Mouse (Mus musculus) CD4-positive helper T cell, adult 2 months (primary cell): ENCODE results near the gene Ptp4a2.
A peak's percentile ranks its signal among the peaks of the same experiment; 100 is the strongest.
"Not testable (repeated sequence)": the region's sequence is repeated elsewhere in the genome, so short reads cannot be mapped to it uniquely, and the experiment has no call there.

Source experiments
- DNase-seq: peaks from one replicate; pipeline ENCODE4 v3.0.0-alpha.2; 2012; ENCODE audit warnings: low read depth, missing footprints, low spot score

Gene Ptp4a2

DNA sequence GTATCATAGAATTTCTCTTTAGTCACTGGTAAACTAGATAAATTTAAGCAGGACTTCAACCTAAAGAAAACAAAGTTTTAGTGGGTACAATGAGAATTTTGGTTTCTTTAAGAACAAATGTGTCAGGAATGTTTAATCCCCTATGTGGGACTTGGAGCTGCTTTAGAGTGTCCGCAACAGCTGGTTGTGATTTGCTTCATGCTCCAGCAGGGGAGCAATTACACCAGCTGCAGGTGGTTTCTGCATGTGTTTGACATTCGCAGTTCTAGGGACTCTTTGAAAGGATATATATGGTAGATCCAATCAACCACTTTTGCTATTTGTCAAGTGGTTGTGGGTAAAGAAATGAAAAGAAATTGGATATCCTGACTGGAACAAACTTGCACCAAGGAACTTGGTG, 39.5 kb downstream of the Ptp4a2 start:
- no peak for DNase-seq

DNA sequence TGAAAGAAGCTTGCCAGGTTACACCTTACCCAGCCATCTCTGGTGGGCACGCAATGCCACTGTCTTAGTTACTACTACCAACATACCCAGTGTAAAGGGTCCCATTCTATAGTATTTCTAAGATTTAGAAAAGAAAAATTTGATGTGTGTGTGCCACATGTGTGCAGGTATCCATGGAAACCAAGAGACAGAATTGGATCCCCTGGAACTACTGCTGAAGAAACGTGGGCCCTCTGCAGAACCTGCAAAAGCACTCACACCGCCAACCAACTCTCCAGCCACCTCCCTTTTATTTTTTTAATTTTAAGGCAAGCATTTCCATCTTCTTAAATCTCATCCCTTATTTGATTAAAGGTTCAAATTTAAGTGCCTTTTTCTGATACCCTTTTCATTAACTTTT, 40.8 kb downstream of the Ptp4a2 start:
- DNase-seq = no peak

DNA sequence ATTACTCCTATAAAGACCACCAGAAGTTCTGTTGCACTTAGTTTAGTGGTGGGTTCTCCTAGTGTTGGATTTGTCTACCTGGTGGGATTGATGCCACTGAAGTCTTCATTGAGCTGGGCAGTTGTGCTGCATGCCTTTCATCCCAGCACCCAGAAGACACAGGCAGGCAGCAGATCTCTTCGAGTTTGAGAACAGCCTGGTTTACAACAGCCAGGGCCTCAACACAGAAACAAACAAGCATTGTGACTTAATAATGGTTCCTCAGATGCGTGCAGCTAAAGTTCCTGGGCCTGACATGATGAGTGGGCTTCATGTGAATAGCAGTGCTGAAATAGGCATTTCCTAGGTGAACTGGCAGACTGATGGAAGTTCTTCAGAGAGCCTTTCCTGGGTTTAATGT, 42.0 kb downstream of the Ptp4a2 start:
- DNase-seq = no peak

DNA sequence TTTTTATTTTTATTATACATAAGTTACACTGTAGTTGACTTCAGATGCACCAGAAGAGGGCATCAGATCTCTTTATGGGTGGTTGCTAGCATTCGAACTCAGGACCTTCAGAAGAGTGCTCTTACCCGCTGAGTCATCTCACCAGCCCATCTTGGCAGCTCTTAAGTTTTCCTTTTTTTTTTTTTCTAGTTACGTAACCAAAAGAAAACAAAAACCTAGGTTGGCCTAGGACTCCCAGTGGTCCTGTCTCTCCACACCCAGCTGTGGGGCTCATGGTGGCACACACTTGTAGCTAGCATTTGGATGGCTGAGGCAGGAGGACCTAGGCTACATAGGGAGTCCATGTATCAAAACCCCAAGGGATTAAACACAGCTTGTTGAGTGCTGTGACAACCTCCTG, 43.0 kb downstream of the Ptp4a2 start:
- DNase-seq = no peak

DNA sequence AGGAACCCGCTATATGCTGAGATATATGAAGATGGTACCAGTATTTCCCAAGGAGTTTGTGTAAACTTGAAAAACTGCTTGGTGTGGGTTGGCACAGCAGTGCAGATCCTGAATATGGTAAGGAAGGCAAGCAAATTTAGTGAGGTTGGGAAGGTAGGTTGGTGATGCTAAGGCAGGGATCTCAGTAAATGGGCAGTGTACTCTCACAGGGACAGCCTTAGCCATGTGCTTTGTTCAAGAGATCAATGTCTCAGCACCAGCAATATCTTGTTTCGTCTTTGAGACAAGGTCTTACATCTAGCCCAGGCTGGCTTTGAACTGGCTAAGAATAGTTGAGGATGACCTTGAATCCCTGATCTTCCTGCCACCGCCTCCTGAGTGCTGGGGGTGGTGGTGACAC, 43.6 kb downstream of the Ptp4a2 start:
- DNase-seq = no peak

DNA sequence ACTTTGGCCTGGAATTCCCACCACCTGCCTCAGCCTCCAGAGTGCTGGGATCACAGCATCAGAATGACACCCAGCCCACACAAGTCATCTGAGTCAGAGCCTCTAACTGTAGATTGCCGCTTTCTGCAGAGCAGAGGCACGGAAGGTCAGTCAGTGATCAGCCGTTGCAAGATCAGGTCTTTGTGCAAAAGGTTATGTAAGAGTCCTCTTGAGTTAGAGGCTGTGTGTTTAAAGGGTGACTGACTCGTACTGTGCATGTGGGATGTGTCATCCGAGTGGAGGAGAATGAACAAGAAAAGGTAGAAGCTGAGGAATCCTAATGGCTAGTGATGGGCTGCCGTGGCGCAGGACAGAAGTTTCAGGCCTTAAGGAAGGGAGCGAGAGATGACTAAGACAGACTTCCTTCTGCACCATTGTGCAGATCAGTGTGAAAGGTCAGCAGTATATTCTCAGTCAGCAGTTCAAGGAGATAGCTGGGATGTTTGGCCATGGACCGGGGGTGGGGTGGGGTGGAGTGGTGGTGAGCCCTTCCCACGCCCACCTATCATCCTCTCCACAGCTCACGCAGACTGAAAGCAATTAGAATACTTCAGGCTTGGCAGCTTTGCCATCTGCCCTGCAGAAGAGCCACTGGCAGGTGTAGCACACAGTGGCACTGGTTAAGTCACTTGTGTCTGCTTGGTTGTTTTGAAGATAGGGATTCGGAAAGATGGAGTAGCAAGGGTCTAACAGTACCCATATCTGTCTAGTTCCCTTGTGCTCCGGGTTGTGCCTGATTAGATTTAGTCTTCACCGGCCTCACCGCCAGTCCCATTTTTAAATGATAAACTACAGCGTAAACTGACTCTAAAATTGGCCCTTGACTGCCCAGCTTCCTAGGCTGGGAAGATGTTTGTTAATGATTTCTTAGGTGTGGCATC, 44.3 kb downstream of the Ptp4a2 start:
- DNase-seq = no peak

DNA sequence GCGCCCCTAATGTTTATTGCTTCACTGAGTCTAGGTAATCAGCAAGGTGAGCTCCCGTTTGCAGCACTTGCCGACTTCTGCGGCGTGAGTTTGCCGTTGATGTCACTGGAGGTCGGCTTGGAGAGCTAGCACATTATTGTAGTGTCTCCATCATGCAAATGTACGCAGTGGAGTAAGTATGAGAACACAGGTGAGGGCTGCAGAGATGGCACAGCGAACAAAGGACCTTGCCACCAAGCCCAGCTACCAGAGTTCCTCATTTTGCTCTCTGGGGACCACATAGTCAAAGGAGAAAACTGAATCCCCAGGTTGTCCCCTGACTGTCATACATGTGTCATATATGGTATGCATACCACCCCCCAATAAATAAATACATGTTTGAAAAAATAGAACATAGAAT, 49.4 kb downstream of the Ptp4a2 start:
- DNase-seq = no peak

DNA sequence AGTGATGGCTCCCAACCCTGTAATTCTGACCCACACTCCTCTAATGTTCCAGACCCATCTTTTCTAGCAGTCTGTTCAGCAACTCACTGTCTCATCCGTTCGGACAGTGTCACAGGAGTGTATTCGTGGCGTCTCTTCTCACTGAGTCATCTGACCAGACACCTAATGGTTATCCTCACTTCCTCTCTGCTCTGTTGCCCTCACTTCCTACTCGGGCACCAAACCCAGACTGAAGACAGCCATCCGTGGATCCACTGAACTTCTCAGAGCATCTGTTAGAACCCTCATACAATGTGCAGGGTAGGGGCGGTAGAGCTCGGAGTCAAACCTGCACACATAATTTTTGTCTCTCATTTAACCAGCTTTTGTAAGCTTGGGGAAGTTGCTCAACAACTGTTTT, 50.4 kb downstream of the Ptp4a2 start:
- no peak for DNase-seq

DNA sequence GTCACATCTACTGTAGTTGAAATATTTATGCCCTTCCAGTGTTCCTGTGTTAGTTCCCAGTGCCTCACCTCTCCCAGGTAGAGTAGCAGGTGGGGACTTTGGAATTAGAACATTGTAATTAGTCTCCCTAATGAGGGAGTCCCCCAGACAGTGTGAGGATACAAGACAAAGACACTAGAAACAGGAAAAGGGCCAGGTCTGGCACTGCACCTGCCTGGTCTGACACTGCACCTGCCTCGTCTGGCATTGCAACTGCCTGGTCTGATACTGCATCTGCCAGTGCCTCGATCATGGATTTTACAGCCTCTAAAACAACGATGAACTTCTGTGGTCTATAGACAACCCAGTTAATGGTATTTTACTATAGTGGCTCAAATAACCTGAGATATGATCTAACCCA, 51.3 kb downstream of the Ptp4a2 start:
- DNase-seq = no peak

DNA sequence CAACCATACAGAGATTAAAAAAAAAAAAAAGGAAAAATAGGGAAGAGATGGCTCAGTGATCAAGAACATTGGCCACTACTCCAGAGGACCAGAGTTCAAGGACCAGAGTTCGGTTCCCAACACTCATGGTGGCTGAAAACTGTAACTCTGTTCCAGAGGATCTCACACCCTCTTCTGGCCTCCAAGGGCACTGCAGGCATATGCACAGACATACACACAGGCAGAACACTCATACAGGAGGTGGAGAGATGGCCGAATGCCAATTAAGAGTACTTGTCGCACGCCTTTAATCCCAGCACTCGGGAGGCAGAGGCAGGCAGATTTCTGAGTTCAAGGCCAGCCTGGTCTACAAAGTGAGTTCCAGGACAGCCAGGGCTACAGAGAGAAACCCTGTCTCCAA, 55.2 kb downstream of the Ptp4a2 start:
- not testable (repeated sequence) for DNase-seq

DNA sequence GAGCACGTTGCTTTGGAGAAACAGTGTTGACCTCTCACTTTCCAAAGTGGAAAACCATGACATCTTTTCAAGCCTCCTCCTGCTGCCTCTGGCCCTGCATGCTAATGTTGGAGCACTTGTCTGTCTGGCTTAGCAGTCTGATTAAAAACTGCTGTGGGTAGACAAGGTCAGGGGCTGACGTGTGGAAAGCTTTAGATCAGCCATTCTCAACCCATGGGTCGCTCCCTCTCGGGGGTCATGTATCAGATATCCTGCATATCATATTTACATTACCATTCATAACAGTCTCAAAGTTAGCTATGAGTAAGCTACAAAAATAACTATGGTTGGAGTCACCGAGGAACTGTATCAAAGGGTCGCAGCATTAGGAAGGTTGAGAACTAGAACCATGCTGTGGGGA, 57.2 kb downstream of the Ptp4a2 start:
- DNase-seq = no peak

DNA sequence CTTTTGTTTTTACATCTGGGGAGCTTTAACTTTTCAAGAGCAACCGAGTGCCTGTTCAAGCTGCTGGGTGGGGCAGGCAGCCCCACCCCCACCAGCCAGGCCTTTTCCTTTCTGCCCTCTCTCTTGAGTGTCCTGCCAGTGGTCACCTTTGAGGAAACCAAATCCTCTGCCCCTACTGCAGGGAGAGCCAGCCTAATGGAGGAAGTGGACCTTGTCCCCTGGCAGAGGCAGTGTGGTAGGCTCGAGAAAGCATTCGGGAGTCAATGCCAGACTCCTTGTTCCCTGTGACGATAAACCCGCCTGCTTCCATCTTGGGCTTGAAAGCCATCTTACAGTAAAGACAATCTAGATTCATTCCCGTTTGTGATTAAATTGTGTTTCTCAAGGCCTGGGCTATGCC, 59.5 kb downstream of the Ptp4a2 start:
- no peak for DNase-seq

DNA sequence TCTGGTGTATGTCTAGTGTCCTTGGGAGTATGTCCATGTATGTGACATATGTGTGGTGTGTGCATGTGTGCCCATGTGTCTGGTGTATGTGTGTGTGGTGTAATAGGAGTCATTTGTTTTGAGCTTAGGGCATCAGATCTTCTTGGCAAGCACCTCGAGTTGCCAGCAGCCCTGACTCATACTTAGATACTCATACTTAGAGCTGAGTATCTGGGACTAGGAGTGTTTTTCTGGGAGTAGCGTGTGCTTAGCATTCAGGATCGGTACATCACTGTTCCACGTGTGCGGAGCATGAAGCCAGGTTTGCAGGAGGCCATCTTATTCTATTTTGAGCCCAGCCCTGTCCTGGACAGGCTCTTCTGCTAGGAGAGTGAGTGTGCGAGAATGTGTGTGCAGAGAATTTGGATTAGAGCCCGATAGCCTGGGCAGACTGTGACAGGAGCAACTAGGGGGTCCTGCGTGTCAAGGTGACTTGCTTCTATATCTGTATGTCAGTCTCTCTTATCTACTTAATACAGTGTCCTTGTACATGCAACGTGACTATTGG, 61.4 kb downstream of the Ptp4a2 start:
- no peak for DNase-seq

DNA sequence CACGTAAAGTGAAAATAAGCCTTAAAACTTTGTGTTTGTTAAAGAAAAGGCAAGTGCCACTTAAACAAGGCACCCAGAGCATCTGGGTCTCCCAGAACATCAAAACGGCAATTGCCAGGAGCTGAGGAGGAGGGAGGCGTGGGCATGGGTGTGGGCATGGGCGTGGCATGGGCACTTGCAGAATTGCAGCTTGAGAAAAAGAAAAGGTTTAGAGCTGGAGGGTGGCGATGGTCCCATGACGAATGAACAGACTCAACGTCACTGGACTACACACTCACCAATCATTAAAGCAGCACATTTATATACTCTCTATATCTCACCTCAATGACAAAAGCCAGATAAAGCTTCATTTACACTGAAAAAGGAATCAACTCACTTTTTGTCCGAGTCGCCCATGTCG, 63.8 kb downstream of the Ptp4a2 start:
- no peak for DNase-seq

DNA sequence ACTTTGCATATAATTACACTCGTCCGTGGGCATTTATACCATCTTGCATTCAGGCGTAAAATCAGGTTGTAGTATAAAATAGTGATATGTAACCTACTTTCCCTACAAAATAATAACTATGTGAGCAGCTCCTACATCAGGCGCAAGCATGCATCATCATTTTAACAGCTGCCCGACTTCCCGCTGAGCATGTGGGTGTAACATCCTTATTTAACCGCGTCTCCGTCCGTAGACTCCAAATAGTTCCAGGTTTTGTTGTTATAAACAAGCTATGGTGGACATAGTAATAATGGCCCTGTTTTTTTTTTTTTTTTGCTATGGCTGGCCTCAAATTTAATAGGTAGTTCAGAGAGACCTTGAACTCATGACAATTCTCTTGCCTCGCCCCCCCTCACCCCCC, 64.4 kb downstream of the Ptp4a2 start:
- DNase-seq = no peak

DNA sequence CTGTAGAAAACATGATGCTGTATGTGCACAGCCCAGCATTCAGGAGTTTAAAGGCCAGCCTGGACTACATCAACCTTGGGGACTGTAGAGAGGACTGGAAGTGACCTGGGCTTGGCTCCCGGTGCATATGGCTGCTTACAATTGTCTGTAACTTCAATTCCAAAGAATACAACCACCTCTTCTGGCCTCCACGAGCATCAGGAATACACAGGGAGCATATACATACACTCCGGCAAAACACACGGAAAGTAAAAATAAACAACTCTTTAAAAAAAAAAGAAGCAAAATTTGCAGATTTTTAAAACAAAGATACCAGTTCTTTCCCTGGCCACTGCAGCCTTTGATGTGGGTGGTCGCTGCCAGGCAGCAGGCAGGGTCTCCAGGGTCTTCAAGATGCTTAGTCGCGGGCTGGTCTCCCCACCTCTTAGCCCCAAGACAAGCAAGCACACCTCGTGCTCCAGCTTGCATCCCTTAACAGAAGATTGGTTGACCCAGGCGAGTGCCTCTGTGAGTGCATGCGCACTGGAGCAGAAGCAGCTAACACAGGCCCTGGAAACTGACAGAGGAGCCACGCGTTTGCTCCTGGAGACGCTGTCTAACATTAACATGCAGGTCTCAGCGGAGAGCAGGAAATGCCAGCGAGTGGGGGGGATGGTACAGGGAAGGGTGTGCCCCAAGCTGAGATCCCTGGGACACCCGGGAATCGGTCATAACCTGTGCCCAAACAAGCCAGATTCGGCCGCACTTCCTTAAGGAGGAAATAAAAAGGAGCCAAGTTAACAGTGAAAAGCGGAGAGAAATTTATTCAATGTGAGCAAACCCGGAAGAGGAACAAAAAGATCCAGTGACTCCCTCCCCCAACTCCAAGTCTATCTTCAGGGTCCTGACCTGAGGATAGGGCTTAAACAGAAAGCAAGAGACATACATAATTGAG, 66.1 kb downstream of the Ptp4a2 start:
- DNase-seq = peak; percentile 80

DNA sequence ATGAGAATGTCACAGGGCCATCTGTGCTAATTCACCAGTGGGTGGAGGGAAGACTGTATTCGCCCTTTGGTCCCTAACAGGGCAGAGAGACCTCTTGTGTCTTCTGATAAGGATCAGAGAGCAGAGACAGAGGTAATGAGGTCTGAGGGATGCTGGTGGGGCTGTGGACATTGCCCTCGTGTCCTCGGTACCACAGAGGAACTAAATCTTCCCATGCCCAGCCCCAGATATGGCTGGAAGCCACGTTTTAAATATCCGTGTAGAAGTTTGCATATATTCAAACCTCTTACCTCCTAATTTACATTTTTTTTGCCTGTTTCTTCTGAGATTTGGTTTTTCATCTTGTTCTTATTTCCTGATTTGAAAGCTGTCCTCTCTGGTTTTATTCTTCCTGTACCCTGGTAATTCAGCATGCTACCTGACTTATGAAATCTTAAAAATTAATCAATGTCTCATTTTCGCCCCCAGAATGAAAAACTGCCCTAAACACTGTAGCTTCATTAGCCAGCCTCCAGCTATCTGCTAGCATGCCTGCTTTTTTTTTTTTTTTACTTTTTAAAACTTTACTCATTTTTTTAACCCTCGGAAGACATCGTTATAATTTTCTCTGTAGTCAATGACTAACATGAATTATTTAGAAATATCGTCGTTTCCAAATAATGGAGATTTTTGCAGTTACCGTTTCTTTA, 67.1 kb downstream of the Ptp4a2 start:
- DNase-seq = peak; percentile 26

DNA sequence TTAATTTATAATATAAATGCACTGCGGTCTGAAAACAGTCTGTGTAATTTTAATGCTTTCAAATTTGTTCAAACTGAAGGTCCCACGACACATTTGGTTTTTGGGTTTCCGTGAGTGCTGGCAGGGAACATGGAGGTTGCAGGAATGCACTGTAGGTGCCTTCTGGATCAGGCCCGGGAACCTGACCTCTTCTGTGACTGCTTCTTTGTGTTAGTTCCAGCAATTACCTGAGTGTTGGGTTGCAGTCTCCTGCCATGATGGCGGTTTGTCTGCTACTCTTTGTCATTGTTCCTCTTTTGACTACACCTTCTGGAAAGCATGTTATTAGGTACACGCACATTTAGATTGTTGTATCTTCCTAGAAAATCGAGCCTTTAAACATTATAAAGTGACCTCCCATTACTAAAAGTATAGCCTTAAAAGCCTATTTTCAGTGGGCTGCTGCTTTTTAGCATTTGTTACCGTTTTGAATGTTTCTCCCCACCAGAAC, 67.7 kb downstream of the Ptp4a2 start:
- no peak for DNase-seq

DNA sequence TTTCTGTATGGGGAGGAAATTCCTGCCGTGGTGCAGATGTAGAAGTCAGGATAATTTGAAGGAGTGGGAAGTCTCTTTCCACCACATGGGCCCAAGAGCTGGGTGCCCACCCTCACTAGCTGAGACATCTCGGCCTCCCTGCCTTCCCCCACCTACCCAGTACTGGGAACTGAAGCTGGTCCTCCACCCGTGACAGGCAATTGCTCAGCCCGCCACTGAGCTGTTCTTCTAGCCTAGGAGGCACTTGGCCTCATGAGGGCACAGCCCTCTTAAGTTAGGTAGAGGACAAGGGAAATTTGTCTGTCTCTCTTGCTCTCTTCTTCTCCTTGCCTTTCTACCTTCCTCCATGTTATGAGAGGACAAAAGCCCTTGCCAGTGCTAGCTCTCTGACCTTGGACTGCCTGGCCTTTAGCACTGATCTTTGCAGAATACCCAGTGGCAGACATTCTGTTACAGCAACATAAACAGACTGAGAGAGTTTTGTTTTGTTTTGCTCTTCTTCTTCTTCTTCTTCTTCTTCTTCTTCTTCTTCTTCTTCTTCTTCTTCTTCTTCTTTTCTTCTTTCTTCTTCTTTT, 68.3 kb downstream of the Ptp4a2 start:
- no peak for DNase-seq

DNA sequence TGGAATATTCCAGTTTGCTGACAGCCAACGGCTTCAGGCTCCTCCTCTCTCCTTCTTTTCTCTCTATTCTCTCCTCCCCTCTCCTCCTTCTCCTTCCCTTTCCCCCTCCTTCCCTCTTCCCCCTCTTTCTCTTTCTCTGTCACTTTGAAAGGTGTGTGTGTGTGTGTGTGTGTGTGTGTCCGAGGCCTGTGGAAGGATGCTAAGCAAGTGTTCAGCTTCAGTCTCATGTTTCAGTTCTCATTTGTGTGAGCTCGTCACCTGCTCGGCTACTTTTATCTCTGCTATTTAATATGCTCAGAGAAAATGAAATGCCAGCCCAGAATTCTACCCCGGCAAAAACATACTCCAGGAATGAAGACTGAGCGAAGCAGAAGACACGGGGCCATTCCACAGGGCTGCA, 69.6 kb downstream of the Ptp4a2 start:
- no peak for DNase-seq

DNA sequence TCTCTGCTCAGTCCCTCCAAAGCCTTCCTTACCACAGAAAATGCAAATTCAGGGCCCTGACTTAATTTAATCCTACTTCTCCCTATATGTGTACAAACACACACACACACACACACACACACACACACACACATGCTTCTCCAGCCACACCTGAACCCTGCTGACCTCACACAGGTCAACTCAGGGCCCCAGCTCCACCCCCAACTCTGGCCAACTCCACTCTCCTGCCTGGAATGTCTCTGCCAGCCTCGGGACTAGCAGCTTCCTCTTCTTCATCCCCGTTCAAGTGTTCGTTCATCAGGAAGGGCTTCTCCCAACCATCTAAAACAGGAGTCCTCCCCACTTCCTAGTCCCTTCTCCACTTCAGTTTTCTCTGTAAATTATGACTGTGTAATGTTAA, 70.6 kb downstream of the Ptp4a2 start:
- DNase-seq = no peak
